Mouse (Mus musculus) embryo, embryonic 11 days (tissue): ENCODE data around the gene 1700016C15Rik.

ENCODE experiments used
- DNase-seq: peaks from one replicate; pipeline ENCODE4 v3.0.0-alpha.2; 2015

The 1700016C15Rik gene

DNA sequence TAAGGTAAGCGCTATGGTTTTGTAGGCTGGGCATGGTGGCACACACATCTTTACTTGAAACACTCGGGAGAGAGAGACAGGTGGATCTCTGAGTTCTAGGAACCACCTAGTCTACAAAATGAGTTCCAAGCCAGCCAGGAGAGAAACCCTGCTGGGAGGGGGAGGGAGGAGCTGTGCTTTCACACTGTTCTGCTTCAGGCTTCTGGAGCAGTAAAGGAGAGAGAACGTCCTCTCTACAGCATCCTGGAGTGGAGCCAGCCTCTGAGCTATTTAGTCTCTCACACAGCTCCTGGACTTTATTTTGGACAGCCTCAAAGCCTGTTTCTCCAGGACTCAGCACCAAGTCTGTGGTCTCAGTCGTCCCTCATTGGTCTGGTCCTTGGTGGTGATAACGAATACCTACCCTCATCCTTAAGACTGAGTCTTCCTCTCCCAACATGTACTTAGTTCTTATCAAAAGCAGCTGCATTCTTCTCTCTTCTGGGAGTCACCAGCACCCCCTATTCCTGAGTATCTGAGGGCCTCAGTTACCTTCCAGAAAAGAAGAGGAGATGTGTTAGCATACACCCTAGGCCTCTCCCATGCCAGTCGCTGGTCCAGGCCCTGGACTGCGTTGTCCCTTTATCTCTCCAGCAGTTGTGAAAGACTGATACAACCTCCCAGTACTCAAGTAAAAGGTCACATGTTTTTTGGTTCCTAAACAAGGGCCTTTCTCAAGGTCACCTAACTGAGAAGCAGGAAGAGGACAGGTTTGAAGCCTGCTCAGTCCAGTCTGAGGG, 12.4 kb upstream of the 1700016C15Rik start:
- DNase-seq = no peak

DNA sequence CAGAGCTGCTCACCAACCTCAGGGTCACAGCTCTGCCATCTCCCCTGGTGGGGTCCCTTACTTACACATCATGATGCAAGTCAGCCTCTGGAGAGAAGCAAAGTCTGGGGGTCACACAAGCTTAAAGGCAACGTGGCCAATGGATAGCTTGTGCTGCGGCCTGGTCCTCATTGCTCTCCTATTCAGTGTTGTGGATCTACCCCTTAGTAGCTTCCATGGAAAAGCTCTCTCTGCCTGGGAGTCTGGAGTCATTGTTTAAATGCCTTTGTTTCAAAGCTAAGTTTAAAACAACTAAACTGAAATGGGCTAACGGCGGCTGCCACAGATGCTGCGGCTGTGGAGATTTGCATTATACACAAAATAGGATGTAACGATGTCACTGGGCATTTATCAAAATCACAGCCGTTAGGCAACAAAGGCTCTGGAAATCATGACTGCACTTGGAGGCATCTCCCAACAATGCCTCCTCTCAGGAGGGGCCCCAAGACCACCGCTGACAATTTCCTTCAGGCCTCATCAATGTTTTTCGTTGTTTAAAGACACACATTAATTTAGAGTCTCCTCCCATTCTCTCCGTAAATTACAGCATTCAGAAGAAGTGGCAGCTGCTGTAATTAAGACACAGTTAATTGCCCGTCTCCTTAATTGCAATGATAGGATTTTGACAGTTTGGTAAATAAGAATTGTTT, 11.1 kb upstream of the 1700016C15Rik start:
- DNase-seq = peak; percentile 16

DNA sequence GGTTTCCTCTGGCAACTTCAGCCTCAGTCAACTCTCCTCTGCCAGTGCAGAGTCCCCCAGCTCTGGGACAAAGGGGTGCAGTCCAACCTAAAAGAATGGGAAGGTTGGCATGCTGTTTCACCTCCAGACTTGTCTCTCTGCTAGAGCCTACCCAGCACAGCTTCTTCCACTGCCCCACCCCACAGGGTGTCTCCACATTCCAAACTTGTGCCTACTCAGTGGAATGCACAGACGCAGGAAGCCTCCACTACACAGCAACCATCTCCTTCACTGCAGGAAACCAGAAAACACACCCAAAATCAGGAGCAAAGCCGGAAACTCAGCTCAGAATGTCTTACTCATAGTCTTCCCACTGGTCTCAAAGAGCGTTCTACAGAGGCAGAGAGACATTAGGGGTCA, 10.6 kb upstream of the 1700016C15Rik start:
- DNase-seq = no peak

DNA sequence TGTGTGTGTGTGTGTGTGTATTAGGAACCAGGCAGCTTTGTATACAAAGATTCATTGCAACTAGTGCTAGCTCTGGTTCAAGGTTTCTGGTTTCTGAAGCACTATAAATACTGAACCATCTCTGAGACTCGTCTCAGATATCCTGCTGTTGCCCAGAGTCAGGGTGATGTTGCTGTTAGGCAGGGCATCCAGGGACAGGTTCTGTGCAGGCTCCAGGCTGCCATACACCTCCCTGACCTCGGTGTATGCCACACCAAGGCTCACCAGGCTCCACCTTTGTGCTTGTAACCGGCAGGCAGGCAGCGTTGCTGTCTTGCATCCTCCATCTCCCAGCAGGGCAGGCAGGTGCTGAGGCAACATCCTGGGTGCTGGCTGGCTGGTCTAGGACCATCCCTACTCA, 5.8 kb upstream of the 1700016C15Rik start:
- DNase-seq = no peak

DNA sequence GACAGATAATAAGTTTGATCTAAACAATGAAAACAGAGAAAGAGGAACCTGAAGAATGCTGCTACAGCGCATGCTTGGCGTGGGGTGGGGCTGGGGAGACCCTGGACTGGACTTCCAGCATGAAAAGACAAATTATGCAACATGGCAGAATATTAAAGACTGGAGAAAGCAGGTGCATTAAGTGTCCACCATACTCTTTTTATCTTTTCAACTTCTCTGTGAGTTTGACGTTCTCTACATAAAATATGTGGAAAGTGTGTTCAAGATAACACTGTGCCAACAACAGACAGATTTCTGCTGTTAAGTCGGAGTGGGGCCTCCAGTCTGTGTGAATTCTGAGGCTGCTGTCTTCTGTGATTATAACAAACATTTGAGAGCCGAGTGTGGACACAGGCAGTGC, 2.7 kb upstream of the 1700016C15Rik start:
- no peak for DNase-seq

DNA sequence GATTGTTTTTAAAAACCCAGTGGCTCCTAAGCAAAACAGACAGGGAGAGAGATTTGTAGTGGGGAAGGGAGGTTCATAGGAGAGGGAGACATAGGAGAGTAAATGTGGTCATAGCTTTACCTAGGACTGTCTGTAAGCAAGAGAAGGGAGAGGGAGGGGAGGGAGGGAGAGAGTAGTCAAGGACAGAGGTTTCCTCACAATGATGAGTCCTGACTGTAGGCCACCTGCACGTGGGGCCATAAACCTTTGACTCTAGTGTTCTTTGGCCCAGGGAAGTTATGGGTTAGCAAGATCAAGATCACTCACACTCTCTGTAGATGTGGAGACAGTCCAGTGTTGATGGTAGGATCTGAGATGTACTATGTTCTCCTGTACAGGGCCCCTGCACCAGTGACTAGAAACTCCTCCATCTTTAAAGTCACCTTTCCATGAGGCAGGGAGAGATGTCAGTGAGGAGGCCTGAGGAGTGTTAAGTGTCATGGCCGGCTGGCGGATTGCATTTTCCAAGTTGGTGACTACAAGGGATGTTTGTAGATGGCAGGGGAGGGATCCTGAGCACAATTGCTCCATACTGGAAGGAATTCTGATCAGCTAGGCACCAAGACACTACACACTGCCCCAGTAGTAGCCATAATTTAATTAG, 1.6 kb upstream of the 1700016C15Rik start:
- no peak for DNase-seq

DNA sequence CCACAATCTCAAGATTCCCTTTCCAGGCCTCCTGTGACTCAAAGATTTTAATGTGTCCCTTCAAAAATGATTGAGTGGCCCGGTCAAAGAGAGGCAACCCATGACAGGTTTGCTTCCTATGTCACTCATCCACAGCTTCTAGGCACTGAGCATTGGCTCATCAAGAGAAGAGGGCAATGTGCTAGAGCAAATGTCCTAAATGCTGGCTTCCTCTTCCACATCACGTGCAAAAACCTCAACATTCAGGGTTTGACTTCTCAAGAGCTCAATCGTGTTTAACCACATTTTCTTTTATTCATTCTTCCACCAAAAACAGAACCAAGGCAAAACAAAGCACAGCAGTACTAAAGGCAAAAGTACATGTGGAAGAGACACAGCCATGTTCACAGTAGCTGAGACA, 2.4 kb downstream of the 1700016C15Rik start:
- DNase-seq = no peak

DNA sequence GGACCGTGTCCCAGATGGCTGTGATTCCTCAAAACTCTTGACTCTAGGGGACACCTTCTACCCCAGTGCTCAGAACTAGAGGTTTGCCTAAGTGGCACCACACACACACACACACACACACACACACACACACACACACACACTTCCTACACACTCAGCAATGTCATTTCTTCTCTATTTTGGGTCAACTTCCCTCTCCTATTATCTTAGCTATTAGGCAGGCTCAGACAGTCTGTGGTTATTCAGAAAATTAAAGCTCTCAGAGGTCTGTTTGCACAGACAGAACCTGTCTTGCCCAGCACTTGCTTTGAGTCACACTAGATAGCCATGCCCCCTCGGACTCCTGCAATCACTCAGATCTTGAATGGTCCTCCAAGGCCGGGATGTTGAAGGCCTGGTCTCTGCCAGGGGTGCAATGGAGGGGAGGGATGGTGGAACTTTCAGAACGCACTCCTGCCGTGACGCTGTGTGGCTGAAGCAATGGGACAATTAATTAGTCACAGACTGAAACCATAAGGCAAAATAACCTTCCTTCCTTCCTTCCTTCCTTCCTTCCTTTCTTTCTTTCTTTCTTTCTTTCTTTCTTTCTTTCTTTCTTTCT, 8.0 kb downstream of the 1700016C15Rik start:
- no peak for DNase-seq

DNA sequence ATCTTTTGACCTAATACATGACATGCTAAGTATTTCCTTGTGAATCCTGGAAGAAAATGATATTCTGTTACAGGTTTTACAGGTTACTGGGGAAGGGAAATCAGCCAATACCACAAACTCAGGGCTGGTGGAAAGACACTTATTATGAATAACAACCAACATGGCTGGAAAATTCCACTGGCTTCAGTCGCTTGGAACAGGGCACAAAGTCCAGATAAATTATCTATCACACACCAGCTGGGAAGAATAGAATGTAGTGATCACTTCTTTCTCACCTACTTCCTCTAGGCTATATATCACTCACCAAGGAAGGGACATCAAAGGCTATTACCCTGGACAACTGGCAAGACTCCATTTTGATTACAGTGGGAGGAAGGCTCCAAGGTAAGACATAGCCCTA, 11.1 kb downstream of the 1700016C15Rik start:
- DNase-seq = no peak

DNA sequence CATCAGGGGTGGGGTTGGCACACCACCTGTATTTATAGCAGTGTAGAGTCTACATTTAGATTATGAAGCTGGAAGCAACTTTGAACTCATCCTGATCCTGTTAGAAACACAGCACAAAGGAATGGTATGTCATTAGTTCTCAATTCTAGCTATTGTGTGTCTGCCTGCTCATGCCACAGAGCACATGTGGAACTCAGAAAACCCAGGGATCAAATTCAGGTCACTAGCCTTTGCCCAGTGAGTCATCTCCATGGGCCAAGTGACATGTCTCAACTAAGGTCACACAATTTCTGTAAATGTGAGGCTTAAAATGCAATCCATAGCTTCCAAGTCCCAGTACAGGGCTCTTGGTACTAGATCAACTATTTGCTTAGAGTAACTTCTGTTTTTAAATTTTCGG, 12.5 kb downstream of the 1700016C15Rik start:
- no peak for DNase-seq

DNA sequence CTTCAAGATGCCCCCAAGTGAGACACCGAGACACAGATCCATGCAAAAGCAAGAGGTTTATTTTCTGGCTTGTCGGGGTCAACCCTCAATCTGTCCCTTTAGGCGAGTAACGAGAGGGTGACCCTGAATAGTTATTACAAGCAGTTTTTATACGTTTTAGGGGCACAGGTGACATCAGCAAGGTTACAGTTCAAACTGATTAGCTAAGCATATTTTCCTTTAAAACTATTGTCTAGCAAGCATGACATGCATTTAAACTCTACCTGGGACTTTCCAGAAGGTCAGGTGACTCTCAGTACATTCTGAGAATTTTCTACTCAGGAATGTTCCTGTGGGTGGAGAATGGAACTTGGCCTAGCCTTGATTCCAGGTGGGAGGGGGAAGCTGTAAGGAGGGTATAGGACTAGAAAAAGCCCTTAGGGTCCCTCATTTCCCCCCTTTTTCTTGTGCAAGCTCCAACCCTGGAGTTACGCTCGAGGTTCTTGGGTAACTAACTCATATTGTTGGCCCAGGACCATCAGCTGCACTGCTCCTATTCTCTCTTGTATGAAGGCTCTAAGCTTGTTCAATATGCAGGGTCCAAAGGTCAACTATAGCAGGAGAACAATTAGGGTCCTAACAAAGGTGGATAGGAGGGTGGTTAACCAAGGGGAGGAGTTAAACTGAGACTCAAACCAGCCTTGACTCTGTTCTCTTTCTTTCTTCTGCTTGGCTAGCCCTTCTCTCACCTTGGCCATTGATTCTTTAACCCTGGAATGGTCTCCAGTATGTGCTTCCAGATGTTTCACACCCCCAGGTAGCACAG, 15.1 kb downstream of the 1700016C15Rik start:
- DNase-seq = no peak

DNA sequence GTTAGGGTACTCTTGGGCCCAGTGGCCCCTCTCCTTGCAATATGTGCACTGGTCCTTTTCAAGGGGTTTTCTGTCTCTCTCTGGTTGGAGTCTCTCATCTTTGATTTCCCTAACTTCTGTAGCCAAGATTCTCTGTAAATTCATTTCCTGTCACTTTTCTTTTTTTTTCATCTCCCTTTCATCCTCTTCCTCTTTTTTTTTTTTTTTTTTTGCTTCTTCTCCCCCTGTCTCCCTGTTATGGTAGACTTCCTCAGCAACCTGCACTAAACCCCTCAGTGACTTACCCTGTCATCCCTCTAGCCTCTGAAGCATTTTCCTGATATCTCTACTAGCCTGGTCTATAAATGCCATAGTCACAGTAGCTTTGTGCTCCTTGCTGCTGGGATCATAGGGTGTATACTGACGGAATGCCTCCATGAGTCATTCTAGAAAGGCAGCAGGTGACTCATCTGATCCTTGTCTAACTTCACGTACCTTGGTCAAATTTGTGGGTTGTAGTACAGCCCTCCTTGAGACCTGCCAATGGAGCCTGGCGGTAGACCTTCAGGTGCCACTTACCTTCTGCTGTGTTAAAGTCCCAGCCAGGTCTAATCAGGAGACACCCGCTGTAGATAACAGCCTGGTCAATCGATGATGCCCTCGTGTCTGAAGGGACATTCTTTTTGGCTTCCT, 18.4 kb downstream of the 1700016C15Rik start:
- DNase-seq = no peak

DNA sequence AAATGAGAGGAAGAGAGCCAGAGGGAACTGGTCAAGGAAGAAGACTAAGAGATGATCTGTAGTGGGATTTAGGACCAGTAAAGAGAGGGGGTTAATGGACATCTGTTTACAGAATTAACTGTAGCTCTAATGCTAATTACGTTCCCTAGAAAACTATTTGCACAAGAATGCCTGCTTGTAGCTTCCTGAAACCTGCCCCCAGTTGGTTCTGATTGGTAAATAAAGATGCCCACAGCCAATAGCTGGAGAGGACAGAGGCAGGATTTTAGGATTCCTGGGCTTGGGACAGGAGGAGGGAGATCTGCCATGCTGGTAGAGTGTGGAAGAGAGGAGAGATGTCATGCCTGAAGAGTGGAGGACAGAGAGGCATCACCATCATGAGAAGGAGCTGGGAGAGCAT, 23.9 kb downstream of the 1700016C15Rik start:
- no peak for DNase-seq

DNA sequence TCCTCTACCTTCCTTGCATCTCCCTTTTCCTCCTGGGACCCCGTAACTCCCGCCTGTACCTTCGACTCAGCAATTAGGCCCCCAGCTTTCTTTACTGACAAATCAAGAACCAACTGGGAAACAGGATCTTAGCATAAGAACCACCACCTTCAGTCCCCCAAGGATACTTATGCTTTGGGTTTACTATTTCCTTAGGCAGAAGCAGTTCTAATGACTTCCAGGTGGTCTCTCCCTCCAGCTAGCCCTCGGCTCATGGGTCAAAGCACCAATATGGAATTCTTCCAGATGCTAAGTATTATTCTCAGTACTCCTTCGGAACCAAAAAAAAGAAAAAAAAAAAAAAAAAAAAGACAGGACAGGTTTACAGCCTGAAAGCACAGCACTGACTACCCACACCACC, 27.6 kb downstream of the 1700016C15Rik start:
- DNase-seq = peak; percentile 51

DNA sequence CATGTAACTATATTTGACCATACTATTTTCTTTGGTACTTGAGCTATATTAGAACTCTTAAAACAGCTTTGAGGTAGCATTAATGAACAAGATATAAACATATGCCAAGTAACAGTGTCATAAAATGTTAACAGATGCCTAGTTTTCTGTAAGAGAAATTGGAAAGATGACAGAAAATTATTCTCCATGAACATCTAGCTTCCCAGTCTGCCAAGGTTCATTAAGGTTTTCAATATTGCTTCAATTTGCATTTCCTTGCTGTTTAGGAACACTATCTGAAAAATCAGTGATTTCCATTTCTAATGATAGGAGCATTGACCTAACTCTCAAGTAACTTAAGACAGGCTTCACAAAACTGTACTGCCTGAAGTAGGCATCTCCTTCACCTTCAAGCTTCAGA, 39.3 kb downstream of the 1700016C15Rik start:
- DNase-seq = no peak

DNA sequence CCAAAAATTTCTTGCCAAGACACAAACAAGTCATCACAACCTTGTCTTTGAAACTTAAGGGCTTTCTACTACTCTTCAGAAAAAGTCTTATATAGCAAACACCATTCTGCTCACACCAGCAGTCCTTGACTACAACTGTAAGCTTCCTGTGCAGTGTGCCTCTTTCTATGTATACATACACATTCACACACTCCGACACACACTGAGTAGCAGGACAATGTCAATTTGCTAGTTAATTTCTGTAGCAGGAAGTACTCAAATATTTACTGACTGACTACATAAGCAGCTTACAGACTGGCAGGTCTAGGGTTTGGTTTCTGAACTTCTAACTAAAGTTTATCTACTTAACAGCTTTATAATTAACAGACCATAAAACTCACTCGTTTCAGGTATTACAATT, 47.8 kb downstream of the 1700016C15Rik start:
- no peak for DNase-seq

DNA sequence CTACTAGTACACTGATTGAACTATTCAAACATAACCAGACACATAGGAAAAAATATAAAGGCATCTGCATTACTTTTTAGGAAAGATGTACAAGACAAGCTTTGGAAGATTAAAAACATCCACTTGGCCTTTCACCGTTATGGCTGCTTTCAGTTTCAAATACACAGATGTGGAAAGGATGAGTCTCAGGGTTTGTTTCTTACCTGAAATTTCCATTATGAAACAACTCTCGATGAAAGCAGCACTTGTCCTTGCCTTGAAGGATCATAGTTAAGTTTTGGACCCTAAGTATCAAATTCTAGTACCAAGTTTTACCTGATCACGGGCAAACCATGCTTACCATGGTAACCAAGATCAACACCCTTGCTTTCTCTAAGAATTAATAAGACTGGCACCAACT, 63.2 kb downstream of the 1700016C15Rik start:
- no peak for DNase-seq

DNA sequence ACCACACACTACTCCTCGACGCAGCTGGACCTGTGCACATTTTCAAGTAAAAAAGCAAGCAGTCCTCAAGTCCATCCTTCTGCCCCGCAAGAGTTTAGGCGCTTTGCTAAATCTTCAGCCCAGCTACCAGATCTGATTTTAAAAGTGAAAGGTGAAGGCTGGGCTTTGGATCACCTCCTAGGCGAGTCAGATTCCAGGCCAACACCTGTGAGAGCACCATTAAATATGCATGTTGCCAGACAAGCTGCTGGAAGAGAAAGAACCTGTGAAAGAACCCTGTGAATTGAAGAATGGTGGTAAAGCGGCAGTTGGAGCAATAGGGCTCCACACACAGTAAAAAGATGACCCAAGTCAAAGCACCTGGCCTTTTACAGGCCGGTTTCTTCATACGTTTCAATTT, 65.3 kb downstream of the 1700016C15Rik start:
- DNase-seq = peak; percentile 21

DNA sequence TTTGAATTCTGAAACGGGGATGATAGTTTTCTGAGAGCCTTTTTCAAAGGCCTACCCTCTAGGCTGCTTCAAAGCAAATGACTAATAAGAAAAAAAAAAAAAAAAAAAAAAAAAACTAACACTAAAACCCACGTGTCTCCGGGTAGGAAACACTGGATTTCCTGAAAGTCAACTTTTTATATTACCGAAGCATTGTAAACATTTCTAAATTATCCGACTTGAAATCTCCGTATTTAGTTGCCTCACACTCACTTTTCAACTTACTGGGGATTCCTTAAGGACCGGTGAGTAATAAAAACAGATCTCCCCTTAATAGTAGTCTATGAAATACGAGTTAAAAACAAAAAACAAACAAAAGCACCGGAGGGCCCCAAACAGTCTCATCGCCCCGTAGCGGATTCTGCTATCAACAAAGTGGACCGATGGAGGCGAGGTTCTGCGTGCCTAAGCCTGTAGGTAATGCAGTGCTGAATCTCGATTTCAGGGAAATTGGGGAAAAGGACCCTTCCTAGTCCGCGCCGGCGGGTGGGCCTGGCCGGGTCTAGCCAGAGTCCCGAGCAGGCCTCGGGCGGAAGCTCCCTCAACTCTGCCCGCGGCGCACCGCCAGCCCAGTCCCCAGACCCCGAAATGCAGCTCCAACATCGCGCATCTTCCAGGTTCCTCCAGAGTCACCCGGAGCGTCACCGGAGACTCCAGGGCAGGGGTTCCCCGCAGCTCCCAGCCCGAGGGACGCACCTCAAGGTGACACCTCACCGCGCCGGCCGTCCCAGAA, 66.0 kb downstream of the 1700016C15Rik start:
- DNase-seq = peak; percentile 72

DNA sequence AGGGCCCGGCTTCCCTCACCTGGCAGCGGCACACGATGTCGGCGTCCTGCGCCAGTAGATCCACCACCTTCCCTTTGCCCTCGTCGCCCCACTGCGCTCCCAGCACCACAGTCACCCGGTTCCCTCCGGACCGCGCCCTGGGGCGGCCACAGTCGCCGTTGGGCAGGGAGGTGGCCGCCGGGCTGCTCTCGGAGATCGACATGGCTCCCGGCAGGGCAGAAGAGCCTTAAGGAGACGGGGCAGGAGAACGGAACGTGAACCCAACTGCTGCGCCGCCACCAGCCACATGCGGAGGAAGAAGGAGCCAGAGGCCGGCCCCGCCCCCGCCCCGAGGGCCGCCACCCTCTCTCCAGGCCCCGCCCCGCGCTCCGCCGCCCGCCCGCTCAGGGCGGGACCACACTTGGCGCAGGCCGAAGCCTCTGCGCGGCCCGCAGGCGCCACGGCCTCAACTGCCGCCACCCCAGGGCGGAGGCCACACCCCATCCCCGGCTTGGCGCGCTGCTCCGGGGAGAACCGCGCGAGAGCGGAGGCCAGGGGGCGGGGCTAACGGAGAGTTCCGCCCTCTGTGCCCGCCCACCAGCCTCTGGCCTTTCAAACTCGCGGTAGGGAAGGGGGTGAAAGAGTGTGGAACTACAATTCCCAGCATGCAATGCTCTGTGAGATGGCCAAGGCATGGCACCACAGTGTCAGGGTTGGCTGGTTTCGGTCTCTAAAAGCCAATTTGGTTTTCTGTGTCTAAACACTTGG, 66.8 kb downstream of the 1700016C15Rik start, which contains the start of gene Adss:
TSS of gene Adss (minus strand) at position 319 of the 747 bp plus-strand sequence.
- peak; percentile 99 for DNase-seq
